Mouse (Mus musculus) CH12.LX (cell line): ENCODE results near the gene Dgkz. TPM values are rescaled to one million over a fixed set of nuclear protein-coding genes. Genes with fewer than 3 reads are reported as not detected.

Source experiments
- DNase-seq: peaks from one replicate; pipeline ENCODE4 v3.0.0-alpha.2; 2013; ENCODE audit errors: extremely low read depth
- H3K27ac ChIP-seq: 2 replicates; pipeline ENCODE4 v1.5.1; 2012; ENCODE audit warnings: low read depth, mild to moderate bottlenecking, control low read depth, moderate library complexity; ENCODE audit not compliant: insufficient read depth
- H3K27me3 ChIP-seq: replicated peaks from 2 replicates; pipeline ENCODE3; 2012; ENCODE audit warnings: inconsistent platforms
- H3K36me3 ChIP-seq, 2 experiments: replicated peaks in 1 of 2; 2 replicates each; pipeline versions ENCODE3 to v1.6.1; 2012; ENCODE audit warnings: inconsistent platforms in 1 of 2, low read length in 1 of 2, mild to moderate bottlenecking in 1 of 2, mixed read lengths in 1 of 2, moderate library complexity in 1 of 2; ENCODE audit not compliant: control insufficient read depth in 1 of 2, insufficient read depth in 1 of 2
- H3K4me1 ChIP-seq, 2 experiments: 2 replicates each; pipeline ENCODE4 v1.6.1; 2012; ENCODE audit warnings: inconsistent platforms in 1 of 2, moderate library complexity in 1 of 2; ENCODE audit not compliant: insufficient read depth in 2 of 2, control insufficient read depth in 1 of 2
- H3K4me2 ChIP-seq: 2 replicates; pipeline ENCODE4 v1.6.1; 2012; ENCODE audit warnings: low read depth, mild to moderate bottlenecking, control low read depth; ENCODE audit not compliant: poor library complexity, insufficient read depth, severe bottlenecking
- H3K4me3 ChIP-seq, 3 experiments: fragments of 150-350 bp in 1 of 3; sonication (generic) in 1 of 3; replicated peaks in 1 of 3; 2 replicates each; pipeline versions ENCODE3 to v1.5.1; 2011 to 2012; ENCODE audit warnings: low read depth in 2 of 3, low read length in 2 of 3, mild to moderate bottlenecking in 2 of 3, moderate library complexity in 2 of 3, control low read depth in 1 of 3, improper control_type of control experiment in 1 of 3, inconsistent platforms in 1 of 3, mixed read lengths in 1 of 3; ENCODE audit not compliant: poor library complexity in 1 of 3
- H3K79me2 ChIP-seq: replicated peaks from 2 replicates; pipeline ENCODE4 v1.6.1; 2012; ENCODE audit warnings: mild to moderate bottlenecking, moderate library complexity; ENCODE audit not compliant: control insufficient read depth, poor library complexity, insufficient read depth, severe bottlenecking; ENCODE audit errors: extremely low read depth
- H3K9ac ChIP-seq: 2 replicates; pipeline ENCODE4 v1.6.1; 2012; ENCODE audit warnings: low read depth, mild to moderate bottlenecking, control low read depth, moderate library complexity; ENCODE audit not compliant: insufficient read depth
- H3K9me3 ChIP-seq: replicated peaks from 2 replicates; pipeline ENCODE3; 2012; ENCODE audit warnings: low read length, inconsistent platforms, mixed read lengths
- BHLHE40 ChIP-seq: IDR thresholded peaks from 2 replicates; pipeline ENCODE4 v1.6.1; 2011; ENCODE audit warnings: mild to moderate bottlenecking, low read depth, low read length, improper control_type of control experiment
- CHD1 ChIP-seq: IDR thresholded peaks from 2 replicates; pipeline ENCODE4 v1.6.1; 2012; ENCODE audit warnings: low read depth, low read length, improper control_type of control experiment, inconsistent platforms
- CHD2 ChIP-seq: IDR thresholded peaks from 2 replicates; pipeline ENCODE4 v1.6.1; 2011; ENCODE audit warnings: low read length, improper control_type of control experiment
- CTCF ChIP-seq, 2 experiments: IDR thresholded peaks in 1 of 2; conservative IDR thresholded peaks in 1 of 2; 2 replicates each; pipeline ENCODE4 v1.5.1; 2011 to 2012; ENCODE audit warnings: low read depth in 2 of 2, low read length in 2 of 2, improper control_type of control experiment in 1 of 2, inconsistent platforms in 1 of 2, mild to moderate bottlenecking in 1 of 2, moderate library complexity in 1 of 2
- E2F4 ChIP-seq: IDR thresholded peaks from 2 replicates; pipeline ENCODE4 v1.6.1; 2011; ENCODE audit warnings: low read depth, low read length, improper control_type of control experiment; ENCODE audit not compliant: insufficient replicate concordance
- ETS1 ChIP-seq: conservative IDR thresholded peaks from 2 replicates; pipeline ENCODE4 v1.6.1; 2012; ENCODE audit warnings: low read depth, mild to moderate bottlenecking, inconsistent platforms, low read length, improper control_type of control experiment, moderate library complexity
- HCFC1 ChIP-seq: IDR thresholded peaks from 2 replicates; pipeline ENCODE4 v1.6.1; 2012; ENCODE audit warnings: low read depth, mild to moderate bottlenecking, inconsistent platforms, low read length, improper control_type of control experiment
- IRF4 ChIP-seq: IDR thresholded peaks from 2 replicates; pipeline ENCODE4 v1.6.1; 2014; ENCODE audit warnings: low read depth, mild to moderate bottlenecking, inconsistent platforms, low read length, improper control_type of control experiment
- JUN ChIP-seq: IDR thresholded peaks from 2 replicates; pipeline ENCODE4 v1.6.1; 2011; ENCODE audit warnings: low read depth, mild to moderate bottlenecking, low read length, improper control_type of control experiment, moderate library complexity; ENCODE audit not compliant: insufficient read depth
- JUND ChIP-seq: conservative IDR thresholded peaks from 2 replicates; pipeline ENCODE4 v1.6.1; 2011; ENCODE audit warnings: low read depth, low read length, improper control_type of control experiment
- KAT2A ChIP-seq: IDR thresholded peaks from 2 replicates; pipeline ENCODE4 v1.6.1; 2012; ENCODE audit warnings: low read length, improper control_type of control experiment, inconsistent platforms; ENCODE audit not compliant: insufficient replicate concordance
- MAX ChIP-seq: IDR thresholded peaks from 2 replicates; pipeline ENCODE4 v1.6.1; 2011; ENCODE audit warnings: low read length, improper control_type of control experiment
- MEF2A ChIP-seq: IDR thresholded peaks from 2 replicates; pipeline ENCODE4 v1.6.1; 2014; ENCODE audit warnings: low read depth, mild to moderate bottlenecking, inconsistent platforms, low read length, improper control_type of control experiment, borderline replicate concordance
- MYC ChIP-seq: IDR thresholded peaks from 2 replicates; pipeline ENCODE4 v1.6.1; 2011; ENCODE audit warnings: low read depth, mild to moderate bottlenecking, improper control_type of control experiment, low read length
- NELFE ChIP-seq: IDR thresholded peaks from 2 replicates; pipeline ENCODE4 v1.6.1; 2011; ENCODE audit warnings: low read depth, low read length, improper control_type of control experiment
- PAX5 ChIP-seq: IDR thresholded peaks from 2 replicates; pipeline ENCODE4 v1.6.1; 2012; ENCODE audit warnings: low read length, inconsistent platforms, mixed read lengths
- POLR2A ChIP-seq: IDR thresholded peaks from 2 replicates; pipeline ENCODE4 v1.6.1; 2011; ENCODE audit warnings: low read depth, mild to moderate bottlenecking, improper control_type of control experiment, low read length
- POLR2AphosphoS2 ChIP-seq: IDR thresholded peaks from 2 replicates; pipeline ENCODE4 v1.6.1; 2011; ENCODE audit warnings: low read depth, low read length, improper control_type of control experiment
- RAD21 ChIP-seq: IDR thresholded peaks from 2 replicates; pipeline ENCODE4 v1.6.1; 2011; ENCODE audit warnings: low read depth, mild to moderate bottlenecking, low read length, improper control_type of control experiment, moderate library complexity
- SIN3A ChIP-seq: IDR thresholded peaks from 2 replicates; pipeline ENCODE4 v1.6.1; 2012; ENCODE audit warnings: low read length, improper control_type of control experiment, inconsistent platforms
- TBP ChIP-seq: conservative IDR thresholded peaks from 2 replicates; pipeline ENCODE4 v1.6.1; 2011; ENCODE audit warnings: low read depth, low read length, improper control_type of control experiment
- UBTF ChIP-seq: IDR thresholded peaks from 2 replicates; pipeline ENCODE4 v1.6.1; 2012; ENCODE audit warnings: low read depth, mild to moderate bottlenecking, inconsistent platforms, low read length, improper control_type of control experiment, moderate library complexity
- ZC3H11A ChIP-seq: IDR thresholded peaks from 2 replicates; pipeline ENCODE4 v1.6.1; 2012; ENCODE audit warnings: low read depth, mild to moderate bottlenecking, inconsistent platforms, low read length, improper control_type of control experiment
- ZKSCAN1 ChIP-seq: IDR thresholded peaks from 2 replicates; pipeline ENCODE4 v1.6.1; 2012; ENCODE audit warnings: low read depth, inconsistent platforms, low read length, improper control_type of control experiment, borderline replicate concordance
- ZMIZ1 ChIP-seq: IDR thresholded peaks from 2 replicates; pipeline ENCODE4 v1.6.1; 2012; ENCODE audit warnings: low read depth, mild to moderate bottlenecking, inconsistent platforms, low read length, improper control_type of control experiment
- dilution Hi-C: fragments of 300-500 bp; cut with MboI; formaldehyde crosslinking; loops from 2 replicates; pipeline ENCODE4 v1.14.3; 2020; ENCODE audit warnings: low sequenced_read_pairs; ENCODE audit not compliant: extremely low pct_unique_long_range_greater_than_20kb, extremely low pct_ligation_motif_present
- in situ Hi-C: fragments of 300-500 bp; cut with MboI; formaldehyde crosslinking; loops from 3 replicates; pipeline ENCODE4 v1.14.3; 2019; ENCODE audit warnings: low sequenced_read_pairs, low pct_ligation_motif_present, low pct_unique_long_range_greater_than_20kb, mixed read lengths
- polyA plus RNA-seq: library from polyadenylated mRNA; unstranded; fragments of >175 nt; gene quantifications from 2 replicates; pipeline ENCODE4 v1.2.1, GENCODE M21; 2012; ENCODE audit warnings: low read depth; ENCODE audit not compliant: insufficient read length
- total RNA-seq, 2 experiments: library from RNA; depleted of rRNA; stranded (reverse); fragments of 300-350 nt in 1 of 2; fragments of >200 nt in 1 of 2; gene quantifications; 2 replicates each; pipeline ENCODE4 v1.2.3; 2012 to 2014

Dgkz gene
- total and polyA plus RNA-seq, 3 experiments, result 38.6 to 60.2 (median 50.4) TPM

- no peaks in the 10 kb centered on the region for H3K4me1 ChIP-seq
- TF ChIP-seq UBTF (no peak), MYC (no peak), ZMIZ1 (no peak), BHLHE40 (no peak), ZKSCAN1 (no peak), POLR2A (no peak), JUN (no peak), CHD2 (no peak), CHD1 (no peak), ZC3H11A (no peak), CTCF (conservative IDR thresholded peaks at IDR 0.05 in 1 of 2, IDR thresholded peaks at IDR 0.05 in 1 of 2; ENCODE audit: low read depth in 2 of 2, low read length in 2 of 2) (no peak), RAD21 (no peak), MEF2A (no peak), TBP (no peak), IRF4 (no peak), POLR2AphosphoS2 (no peak), ETS1 (no peak), KAT2A (no peak), E2F4 (no peak), HCFC1 (no peak)
- TF ChIP-seq, all 38 proteins: peak for 0
- Histone ChIP-seq H3K4me2 (no peak overlapping the region), H3K27ac (no peak overlapping the region), H3K36me3 (peaks cover 17 to 71% of the 10 kb centered on the region in 2 experiments), H3K79me2 (no peaks in the 10 kb centered on the region), H3K9me3 (no peaks in the 10 kb centered on the region), H3K27me3 (no peaks in the 10 kb centered on the region), H3K9ac (no peak overlapping the region), H3K4me3 (no peak overlapping the region)
- dilution Hi-C loops, result no loop called here
- no peak for DNase-seq
- in situ Hi-C loops, result no loop called here
Measured at GRCm38 (mm10) chr2:91899141-91899540, 76.5 kb downstream of the Dgkz start.

GRCm38 (mm10) chr2:91897968-91898367 lies 77.7 kb downstream of the Dgkz start:
- H3K9ac ChIP-seq, result no peak overlapping the region
- no peaks in the 10 kb centered on the region for H3K9me3 ChIP-seq
- H3K27ac ChIP-seq, result no peak overlapping the region
- no peak overlapping the region for H3K4me3 ChIP-seq
- DNase-seq, result no peak
- no peaks in the 10 kb centered on the region for H3K27me3 ChIP-seq
- no peaks in the 10 kb centered on the region for H3K4me1 ChIP-seq
- in situ Hi-C loops, result no loop called here
- no peaks in the 10 kb centered on the region for H3K79me2 ChIP-seq
- H3K4me2 ChIP-seq, result no peak overlapping the region
- TF ChIP-seq E2F4 (no peak), CTCF (conservative IDR thresholded peaks at IDR 0.05 in 1 of 2, IDR thresholded peaks at IDR 0.05 in 1 of 2; ENCODE audit: low read depth in 2 of 2, low read length in 2 of 2) (no peak), JUN (no peak), NELFE (no peak), PAX5 (no peak), UBTF (no peak), KAT2A (no peak), MAX (no peak), TBP (no peak), SIN3A (no peak), JUND (no peak), HCFC1 (no peak)
- dilution Hi-C loops, result no loop called here
- peaks cover 15 to 71% of the 10 kb centered on the region in 2 experiments for H3K36me3 ChIP-seq
